Mouse (Mus musculus) embryonic fibroblast, embryonic 13.5 days (primary cell): ENCODE data around the gene Pgm1.

Experiments used
- CTCF ChIP-seq: IDR thresholded peaks from 2 replicates; pipeline ENCODE4 v1.5.1; 2011; ENCODE audit warnings: mild to moderate bottlenecking, control low read depth, low read length, moderate library complexity, borderline replicate concordance; ENCODE audit not compliant: insufficient read depth
- POLR2A ChIP-seq: IDR thresholded peaks from 2 replicates; pipeline ENCODE4 v1.6.1; 2011; ENCODE audit warnings: low read depth, mild to moderate bottlenecking, control low read depth, low read length, moderate library complexity

DNA sequence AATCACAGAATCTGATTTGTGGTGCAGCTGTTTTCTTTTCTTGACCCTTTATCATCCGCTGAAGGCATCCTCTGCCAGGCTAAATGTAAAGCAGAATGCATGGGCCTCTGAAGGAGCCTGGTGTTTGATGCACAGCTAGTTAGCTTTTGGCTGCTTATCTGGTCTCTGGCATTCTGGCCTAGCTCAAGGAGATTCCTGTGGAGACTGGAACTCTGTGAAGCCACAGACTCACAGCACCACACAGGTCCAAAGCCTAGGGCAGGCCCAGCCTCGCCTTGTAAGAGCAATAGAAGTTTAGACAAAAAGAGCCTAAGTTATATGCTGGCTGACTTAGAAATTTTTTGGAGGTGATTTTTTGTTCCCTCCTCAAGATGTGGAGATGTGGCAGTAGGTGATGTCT lies 52.0 kb downstream of the Pgm1 start:
- TF ChIP-seq CTCF (no peak), POLR2A (no peak)
